Mouse (Mus musculus) v-Abl transformed pro-B cells (cell line): ENCODE data around the gene Gm2696.

Source experiments
- in situ Hi-C, 2 experiments: fragments of 400-800 bp; cut with MboI; formaldehyde crosslinking; loops; one replicate each; pipeline ENCODE4 v1.15.1; 2025; ENCODE audit not compliant: unreplicated experiment in 2 of 2

The Gm2696 gene

DNA sequence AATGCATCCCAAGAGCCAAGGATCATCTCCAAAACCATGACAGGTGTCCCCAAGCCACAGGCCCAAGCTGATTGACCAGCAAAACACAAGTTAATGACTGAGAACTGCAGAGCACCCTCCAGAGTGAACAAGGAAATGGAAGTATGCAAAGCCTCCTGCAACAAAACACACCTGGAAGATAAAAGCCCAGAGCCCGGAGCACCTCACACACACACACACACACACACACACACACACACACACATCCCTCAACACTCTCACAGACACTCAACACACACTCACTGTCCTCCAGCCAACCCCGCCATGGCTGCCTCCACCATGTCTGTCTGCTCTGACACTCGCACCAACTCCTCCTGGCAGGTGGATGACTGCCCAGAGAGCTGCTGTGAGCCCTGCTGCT is 32.0 kb downstream of the Gm2696 start, which contains the start of gene Gm36176:
Gene Gm36176, plus strand, starts transcription at position 301 of the 400 bp plus-strand sequence.
- in situ Hi-C loops: no loop called here

DNA sequence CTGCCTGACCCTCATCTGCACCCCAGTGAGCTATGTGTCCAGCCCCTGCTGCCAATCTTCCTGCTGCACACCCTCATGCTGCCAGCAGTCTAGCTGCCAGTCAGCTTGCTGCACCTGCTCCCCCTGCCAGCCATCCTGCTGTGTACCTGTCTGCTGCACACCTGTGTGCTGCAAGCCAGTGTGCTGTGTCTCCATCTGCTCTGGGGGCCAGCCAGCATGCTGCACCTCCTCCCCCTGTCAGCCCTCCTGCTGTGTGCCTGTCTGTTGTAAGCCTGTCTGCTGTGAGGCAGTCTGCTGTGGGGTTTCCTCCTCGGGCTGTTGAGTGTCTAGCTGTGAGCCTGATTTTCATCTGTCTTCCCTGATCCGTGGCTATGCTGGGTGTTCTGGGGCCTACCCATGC is 32.5 kb downstream of the Gm2696 start:
- in situ Hi-C loops: no loop called here

DNA sequence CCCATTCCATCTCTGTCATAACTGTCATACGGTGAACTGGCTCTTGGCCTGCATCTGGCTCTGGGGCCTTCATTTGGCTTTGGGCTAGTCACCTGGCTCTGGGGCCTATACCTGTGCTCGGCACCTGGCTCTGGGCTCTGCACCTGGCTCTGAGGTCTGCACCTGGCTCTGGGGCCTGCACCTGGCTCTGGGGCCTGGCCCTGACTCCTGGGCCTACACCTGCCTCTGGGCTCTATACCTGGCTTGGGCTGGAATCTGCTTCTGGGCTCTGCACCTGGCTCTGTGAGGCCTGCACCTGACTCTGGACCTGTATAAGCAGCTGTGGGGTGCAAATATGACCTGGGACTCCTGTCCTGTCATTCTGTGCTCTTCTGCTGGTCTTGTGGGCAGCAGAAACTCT is 33.1 kb downstream of the Gm2696 start:
- in situ Hi-C loops: no loop called here

DNA sequence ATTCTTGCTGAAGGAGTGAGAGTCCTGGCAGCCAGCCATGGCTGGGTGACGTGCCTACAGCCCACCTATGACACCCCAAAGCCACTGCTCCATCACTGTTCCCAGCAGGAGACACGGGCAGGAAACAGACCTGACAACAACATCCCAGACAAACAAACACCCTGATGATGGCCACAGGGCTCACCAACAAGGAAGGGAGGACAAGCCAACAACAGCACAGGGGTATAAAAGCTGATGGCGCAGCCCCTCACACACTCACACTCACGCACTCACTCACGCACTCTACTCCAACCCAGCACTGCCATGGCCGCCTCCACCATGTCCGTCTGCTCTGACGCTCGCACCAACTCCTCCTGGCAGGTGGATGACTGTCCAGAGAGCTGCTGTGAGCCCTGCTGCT is 38.1 kb downstream of the Gm2696 start, which contains the start of gene Gm10318:
Gene Gm10318, plus strand, starts transcription at position 301 of the 400 bp plus-strand sequence.
- in situ Hi-C loops: no loop called here

DNA sequence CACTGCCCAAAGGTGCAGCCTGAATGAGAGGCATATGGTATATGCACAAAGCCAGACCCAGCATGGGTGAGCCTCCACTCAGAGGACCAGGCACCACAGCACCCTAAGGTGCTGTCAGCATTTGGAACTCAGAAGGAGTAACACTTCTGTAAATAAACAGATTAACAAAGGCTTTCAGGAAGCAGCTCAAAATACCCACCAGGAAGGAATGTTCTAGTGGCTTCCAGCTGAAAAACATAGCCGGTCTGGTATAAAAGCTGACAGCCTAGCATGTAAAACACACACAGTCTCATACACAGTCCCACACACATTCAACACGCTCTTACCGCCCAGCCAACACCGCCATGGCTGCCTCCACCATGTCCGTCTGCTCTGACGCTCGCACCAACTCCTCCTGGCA is 47.2 kb downstream of the Gm2696 start, which contains the start of gene Gm3285:
Gene Gm3285, plus strand, starts transcription at position 301 of the 400 bp plus-strand sequence.
- in situ Hi-C loops: no loop called here

DNA sequence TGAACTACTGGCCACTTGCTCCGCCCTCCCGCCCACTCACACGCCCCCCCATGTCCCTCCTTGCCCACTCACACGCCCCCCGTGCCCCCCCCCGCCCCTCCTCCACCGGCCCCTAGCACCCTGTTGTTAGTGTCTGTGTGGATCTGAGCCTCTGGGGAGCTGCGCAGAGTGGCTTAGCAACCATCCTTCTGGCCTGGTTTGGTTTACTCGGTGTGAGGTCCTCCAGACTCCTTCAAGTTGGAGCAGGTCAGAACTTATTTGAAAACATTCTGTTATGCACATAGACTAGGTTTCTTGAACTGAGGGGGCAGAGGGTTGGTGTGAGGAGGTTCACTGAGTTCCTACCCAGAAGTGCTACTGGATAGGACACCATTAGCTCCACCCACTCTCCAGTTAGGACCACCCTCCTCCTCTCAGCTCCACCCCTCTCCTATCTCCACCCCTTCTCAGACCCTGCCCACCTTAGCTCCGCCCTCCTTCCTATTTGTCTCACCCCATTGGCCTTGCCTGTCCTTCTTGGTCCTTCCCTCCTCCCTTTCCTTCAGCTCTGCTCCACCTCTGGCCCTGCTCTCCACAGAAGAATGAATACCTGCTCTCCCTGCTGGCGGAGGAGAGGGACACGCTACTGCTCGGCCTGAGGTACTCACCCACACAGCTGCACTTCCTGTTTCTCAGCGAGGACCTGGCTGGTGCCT is 49.7 kb downstream of the Gm2696 start:
- in situ Hi-C loops: no loop called here

DNA sequence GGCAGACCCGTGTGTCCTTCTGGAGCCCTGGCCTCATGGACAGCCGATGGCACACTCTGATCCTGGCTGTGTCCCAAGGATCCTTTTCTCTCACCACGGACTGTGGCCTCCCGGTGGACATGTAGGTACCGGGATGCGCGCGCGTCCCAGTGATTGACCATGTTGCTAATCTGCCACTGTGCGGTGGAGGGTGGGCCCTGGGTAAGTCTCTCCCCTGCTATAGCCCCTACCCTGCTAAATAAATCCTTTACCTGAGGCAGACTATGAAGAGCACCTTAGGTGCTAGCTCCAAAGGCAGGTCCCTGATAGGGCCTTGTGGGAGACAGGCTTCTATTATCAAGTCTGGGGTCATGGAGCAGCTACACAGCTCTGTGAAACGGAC is 50.3 kb downstream of the Gm2696 start:
- in situ Hi-C loops: no loop called here

DNA sequence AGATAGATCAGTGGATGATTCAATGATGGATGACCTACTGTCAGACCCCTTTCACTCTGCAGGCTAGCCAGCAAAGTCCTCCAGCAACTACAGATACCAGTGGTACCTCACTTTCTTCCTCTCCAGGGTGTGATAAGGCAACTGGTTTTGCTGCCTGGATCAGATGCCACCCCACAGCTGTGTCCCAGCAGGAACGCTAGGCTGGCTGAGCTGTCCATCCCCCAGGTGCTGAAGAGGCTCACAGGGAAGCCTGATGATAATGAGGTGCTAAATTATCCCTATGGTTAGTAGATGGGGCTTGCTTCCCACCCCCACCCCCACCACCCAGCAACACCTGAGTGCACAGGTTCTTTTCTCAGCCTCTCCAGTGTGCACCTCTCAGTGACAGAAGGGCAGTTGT is 53.1 kb downstream of the Gm2696 start:
- in situ Hi-C loops: no loop called here

DNA sequence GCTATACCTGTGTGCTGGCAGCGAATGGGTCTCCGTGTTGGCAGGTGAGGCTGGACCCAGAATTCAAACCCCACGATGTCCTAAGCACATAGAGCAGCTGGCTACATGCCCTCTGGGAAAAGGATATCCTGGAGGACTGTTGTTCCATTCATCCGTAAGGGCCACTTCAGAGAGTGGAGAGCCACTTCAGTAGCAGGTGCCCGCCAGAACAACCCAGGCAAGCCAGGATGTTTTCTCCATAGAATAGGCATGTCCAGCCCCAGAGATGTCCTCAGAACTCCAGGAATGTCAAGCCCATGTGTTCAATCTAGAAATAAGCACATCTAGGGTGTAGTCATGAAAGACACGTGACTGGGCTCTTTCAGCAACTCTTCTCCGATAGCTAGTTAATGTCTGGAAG is 55.2 kb downstream of the Gm2696 start:
- in situ Hi-C loops: no loop called here

DNA sequence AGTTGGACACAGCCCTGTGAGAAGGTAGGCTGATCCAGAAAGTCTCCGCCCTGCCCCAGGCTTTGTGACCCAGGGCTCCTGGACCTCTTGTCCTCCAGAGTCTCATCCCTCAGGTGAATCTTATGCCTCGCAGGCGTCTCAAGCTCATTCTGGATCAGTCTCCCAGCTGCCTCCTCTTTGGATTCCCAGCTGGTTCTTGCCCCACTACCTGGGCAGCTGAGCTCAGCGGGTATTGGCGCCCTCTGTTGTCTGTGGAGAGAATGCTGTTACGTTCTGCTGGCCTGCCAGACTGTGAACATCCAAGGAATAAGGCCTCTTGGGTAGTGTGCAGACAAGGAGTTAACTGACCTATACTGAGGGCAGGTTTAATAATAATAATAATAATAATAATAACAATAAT is 64.5 kb downstream of the Gm2696 start:
- in situ Hi-C loops: no loop called here

DNA sequence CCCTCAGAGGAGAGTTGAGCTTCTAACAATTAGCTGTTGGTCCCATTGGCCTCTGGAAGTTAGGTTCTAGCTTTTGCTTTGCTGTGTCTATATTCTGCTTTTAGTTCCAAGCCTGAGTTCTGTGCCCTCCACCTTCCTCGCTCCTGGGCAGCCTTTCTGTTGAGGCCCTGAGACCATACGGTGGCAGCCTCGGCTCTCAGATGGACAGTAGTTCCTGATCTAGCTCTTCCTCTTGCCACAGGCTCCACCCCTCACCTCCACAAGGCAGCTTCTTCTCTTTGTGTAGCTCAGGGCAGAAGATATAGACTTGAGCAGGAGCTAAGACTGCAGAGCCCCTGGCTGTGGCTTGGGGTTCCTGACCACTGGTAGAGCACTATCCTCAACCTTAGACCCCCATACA is 65.8 kb downstream of the Gm2696 start:
- in situ Hi-C loops: loop anchor here in 1 of 2 experiments (10.0 kb wide), 1 partner anchor 256 kb away; the partner anchor contains the start of gene Ube2g2

DNA sequence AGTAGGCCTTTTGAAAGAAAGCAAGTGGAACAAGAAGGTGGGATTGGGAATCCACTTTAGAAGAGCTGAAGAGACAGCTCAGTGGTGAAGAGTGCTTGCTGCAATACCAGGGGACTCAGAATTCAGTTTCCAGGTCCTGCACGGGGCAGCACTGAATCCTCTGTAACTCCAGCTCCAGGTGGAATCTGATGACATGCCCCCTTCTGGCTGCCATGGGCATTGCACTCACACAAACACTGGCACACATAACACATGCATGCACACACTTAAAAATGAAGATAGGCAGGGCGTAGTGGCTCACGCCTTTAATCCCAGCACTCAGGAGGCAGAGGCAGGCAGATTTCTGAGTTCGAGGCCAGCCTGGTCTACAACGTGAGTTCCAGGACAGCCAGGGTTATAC is 68.1 kb downstream of the Gm2696 start:
- in situ Hi-C loops: loop anchor here in 1 of 2 experiments (10.0 kb wide), 1 partner anchor 258 kb away; the partner anchor contains the start of gene Ube2g2
